Mouse (Mus musculus): ENCODE measurements at regions not wholly inside any gene's neighbourhood (a gene's known extent, or its start where the extent isn't known, plus 50 kb on each side); places are given as distances from the start of the nearest gene placed in this dataset.

GRCm38 (mm10) chr6:135552396-135552795, 190.1 kb downstream of the Emp1 start:
- TF ChIP-seq CTCF (IDR thresholded peaks at IDR 0.05; ENCODE audit: extremely low read depth, insufficient read length, insufficient replicate concordance, low read depth, low read length) (no peak), POLR2A (IDR thresholded peaks at IDR 0.05; ENCODE audit: low read depth, low read length) (no peak)

Measured in small intestine, adult 2 months (tissue).